Mouse (Mus musculus) cerebellum, adult 2 months (tissue): ENCODE measurements at regions not wholly inside any gene's neighbourhood (a gene's known extent, or its start where the extent isn't known, plus 50 kb on each side); places are given as distances from the start of the nearest gene placed in this dataset.

Experiments used
- CTCF ChIP-seq: fragments of 200-500 bp; IDR thresholded peaks from 2 replicates; pipeline ENCODE4 v1.5.1; 2011; ENCODE audit warnings: low read depth, mild to moderate bottlenecking, control low read depth, low read length, moderate library complexity, borderline replicate concordance; ENCODE audit not compliant: insufficient read depth
- POLR2A ChIP-seq: fragments of 200-500 bp; IDR thresholded peaks from 2 replicates; pipeline ENCODE4 v1.6.1; 2011; ENCODE audit warnings: low read length, control low read depth, borderline replicate concordance; ENCODE audit not compliant: insufficient read depth

- TF ChIP-seq CTCF = no peak
- TF ChIP-seq POLR2A = no peak
Measured at GRCm38 (mm10) chr12:56457356-56457755, 79.4 kb downstream of the Nkx2-1 start.
